In the genomic region with DNA sequence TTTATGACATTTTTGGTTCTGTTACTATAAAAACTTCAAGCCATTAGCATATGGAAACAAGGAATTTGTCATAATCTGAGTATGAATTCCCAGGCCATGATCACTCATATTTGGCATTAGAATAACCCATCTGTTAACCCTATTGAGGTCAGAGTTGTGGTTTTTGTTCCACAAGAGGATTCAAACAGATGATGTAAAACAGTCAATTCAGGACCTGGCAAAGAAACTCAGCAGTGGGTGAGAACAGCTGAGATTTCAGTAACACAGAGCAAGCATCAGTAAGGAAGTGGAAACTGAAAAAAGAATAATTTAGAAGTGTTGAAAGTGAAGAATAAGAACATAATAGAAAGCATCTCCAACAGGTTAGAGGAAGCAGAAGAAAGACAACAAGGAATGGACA, we compare ENCODE assay signal across 19 mouse cellular contexts.
"Had no signal": no experiment of that assay in that cellular context is flagged by ENCODE, and none has a peak within 500 bp of the region (broad histone marks: within the 10 kb centered on the region; RNA-seq: fewer than 3 reads in every experiment).

No protein-coding gene starts in this region.

- H3K9ac ChIP-seq: lung, embryonic 14.5 days; midbrain, embryonic 12.5 days; neural tube, embryonic 13.5 days; neural tube, embryonic 15.5 days; stomach, embryonic 15.5 days had no signal

- H3K9me3 ChIP-seq: midbrain, embryonic 10.5 days; midbrain, embryonic 12.5 days; neural tube, embryonic 13.5 days; neural tube, embryonic 15.5 days; stomach, embryonic 15.5 days had no signal

- H3K4me1 ChIP-seq: midbrain, embryonic 10.5 days; midbrain, embryonic 12.5 days; neural tube, embryonic 13.5 days; neural tube, embryonic 15.5 days; stomach, embryonic 15.5 days had no signal

- ATAC-seq: midbrain, embryonic 16.5 days had no signal

- H3K36me3 ChIP-seq: midbrain, embryonic 10.5 days; midbrain, embryonic 12.5 days; neural tube, embryonic 13.5 days; neural tube, embryonic 15.5 days; stomach, embryonic 15.5 days had no signal

- H3K4me2 ChIP-seq: lung, embryonic 14.5 days; midbrain, embryonic 12.5 days; neural tube, embryonic 13.5 days; neural tube, embryonic 15.5 days; stomach, embryonic 15.5 days had no signal

- H3K27me3 ChIP-seq: midbrain, embryonic 12.5 days; neural tube, embryonic 13.5 days; neural tube, embryonic 15.5 days; stomach, embryonic 15.5 days had no signal

- H3K27ac ChIP-seq: midbrain, embryonic 10.5 days; midbrain, embryonic 12.5 days; neural tube, embryonic 13.5 days; neural tube, embryonic 15.5 days; stomach, embryonic 15.5 days; stomach, postnatal 0 days had no signal

- H3K4me3 ChIP-seq: midbrain, embryonic 10.5 days; midbrain, embryonic 12.5 days; myocyte; neural tube, embryonic 13.5 days; neural tube, embryonic 15.5 days; stomach, embryonic 15.5 days had no signal

- DNase-seq: lung, adult 18-20 months; lung, embryonic 14.5 days; lung, postnatal 10 days; lung, postnatal 4 days; midbrain, embryonic 14.5 days; retina, postnatal 1 day; right cerebral cortex, adult 18-20 months; right cerebral cortex, postnatal 25 days; thymus, adult 18-20 months; thymus, postnatal 14 days; thymus, postnatal 36 days had no signal
